Mouse (Mus musculus) adrenal gland, adult 8-10 months (tissue): ENCODE results near the gene Macrod2. TPM values are rescaled to one million over a fixed set of nuclear protein-coding genes. Genes with fewer than 3 reads are reported as not detected.

Source experiments
- DNase-seq: peaks from one replicate; pipeline ENCODE4 v3.0.0; 2022
- total RNA-seq, 4 experiments: library from RNA; stranded (reverse); gene quantifications; 2 replicates each; pipeline ENCODE4 v1.2.4; 2022

Macrod2 gene
- total RNA-seq, 4 experiments from 2014 or later, result 5.2 to 11.9 (median 7.8) TPM

- DNase-seq, result no peak
Measured at GRCm38 (mm10) chr2:141863628-141864165, 1468.6 kb downstream of the Macrod2 start.

GRCm38 (mm10) chr2:141870930-141871329 lies 1475.8 kb downstream of the Macrod2 start:
- no peak for DNase-seq

GRCm38 (mm10) chr2:141876155-141876851 lies 1481.2 kb downstream of the Macrod2 start:
- DNase-seq, result no peak

- no peak for DNase-seq
Measured at GRCm38 (mm10) chr2:141876958-141877357, 1481.8 kb downstream of the Macrod2 start.

- DNase-seq, result no peak
Measured at GRCm38 (mm10) chr2:141878473-141878872, 1483.4 kb downstream of the Macrod2 start.

- DNase-seq, result no peak
Measured at GRCm38 (mm10) chr2:141879711-141880110, 1484.6 kb downstream of the Macrod2 start.

GRCm38 (mm10) chr2:141886694-141887474 lies 1491.8 kb downstream of the Macrod2 start:
- DNase-seq, result no peak

GRCm38 (mm10) chr2:141889497-141889896 lies 1494.4 kb downstream of the Macrod2 start:
- no peak for DNase-seq

- no peak for DNase-seq
Measured at GRCm38 (mm10) chr2:141897951-141898350, 1502.8 kb downstream of the Macrod2 start.

GRCm38 (mm10) chr2:141911831-141912447 lies 1516.8 kb downstream of the Macrod2 start:
- DNase-seq, result no peak

GRCm38 (mm10) chr2:141913486-141913885 lies 1518.4 kb downstream of the Macrod2 start:
- DNase-seq, result no peak

- DNase-seq, result no peak
Measured at GRCm38 (mm10) chr2:141913894-141914293, 1518.8 kb downstream of the Macrod2 start.

- no peak for DNase-seq
Measured at GRCm38 (mm10) chr2:141920377-141920992, 1525.4 kb downstream of the Macrod2 start.

GRCm38 (mm10) chr2:141935130-141935529 lies 1540.0 kb downstream of the Macrod2 start:
- no peak for DNase-seq

- DNase-seq, result no peak
Measured at GRCm38 (mm10) chr2:141954795-141955194, 1559.7 kb downstream of the Macrod2 start.

- DNase-seq, result no peak
Measured at GRCm38 (mm10) chr2:141955197-141955596, 1560.1 kb downstream of the Macrod2 start.

GRCm38 (mm10) chr2:141962868-141963267 lies 1567.8 kb downstream of the Macrod2 start:
- no peak for DNase-seq

- DNase-seq, result no peak
Measured at GRCm38 (mm10) chr2:141983664-141984395, 1588.7 kb downstream of the Macrod2 start.

GRCm38 (mm10) chr2:141998901-141999300 lies 1603.8 kb downstream of the Macrod2 start:
- no peak for DNase-seq

GRCm38 (mm10) chr2:142024534-142025155 lies 1629.5 kb downstream of the Macrod2 start:
- DNase-seq, result no peak

- no peak for DNase-seq
Measured at GRCm38 (mm10) chr2:142026721-142027120, 1631.6 kb downstream of the Macrod2 start.
